Mouse (Mus musculus) inflammation-experienced regulatory T-cells (primary cell): ENCODE results near the gene Ccnq. TPM values are rescaled to one million over a fixed set of nuclear protein-coding genes. Genes with fewer than 3 reads are reported as not detected.

ENCODE experiments used
- polyA plus RNA-seq, 2 experiments: library from polyadenylated mRNA; unstranded; fragments of 100-300 nt; shearing (Covaris generic); gene quantifications; one replicate each; pipeline ENCODE4 v1.2.1; 2017

The Ccnq gene
- 10 to 100 TPM; 42.4 to 48.2 TPM for polyA plus RNA-seq

DNA sequence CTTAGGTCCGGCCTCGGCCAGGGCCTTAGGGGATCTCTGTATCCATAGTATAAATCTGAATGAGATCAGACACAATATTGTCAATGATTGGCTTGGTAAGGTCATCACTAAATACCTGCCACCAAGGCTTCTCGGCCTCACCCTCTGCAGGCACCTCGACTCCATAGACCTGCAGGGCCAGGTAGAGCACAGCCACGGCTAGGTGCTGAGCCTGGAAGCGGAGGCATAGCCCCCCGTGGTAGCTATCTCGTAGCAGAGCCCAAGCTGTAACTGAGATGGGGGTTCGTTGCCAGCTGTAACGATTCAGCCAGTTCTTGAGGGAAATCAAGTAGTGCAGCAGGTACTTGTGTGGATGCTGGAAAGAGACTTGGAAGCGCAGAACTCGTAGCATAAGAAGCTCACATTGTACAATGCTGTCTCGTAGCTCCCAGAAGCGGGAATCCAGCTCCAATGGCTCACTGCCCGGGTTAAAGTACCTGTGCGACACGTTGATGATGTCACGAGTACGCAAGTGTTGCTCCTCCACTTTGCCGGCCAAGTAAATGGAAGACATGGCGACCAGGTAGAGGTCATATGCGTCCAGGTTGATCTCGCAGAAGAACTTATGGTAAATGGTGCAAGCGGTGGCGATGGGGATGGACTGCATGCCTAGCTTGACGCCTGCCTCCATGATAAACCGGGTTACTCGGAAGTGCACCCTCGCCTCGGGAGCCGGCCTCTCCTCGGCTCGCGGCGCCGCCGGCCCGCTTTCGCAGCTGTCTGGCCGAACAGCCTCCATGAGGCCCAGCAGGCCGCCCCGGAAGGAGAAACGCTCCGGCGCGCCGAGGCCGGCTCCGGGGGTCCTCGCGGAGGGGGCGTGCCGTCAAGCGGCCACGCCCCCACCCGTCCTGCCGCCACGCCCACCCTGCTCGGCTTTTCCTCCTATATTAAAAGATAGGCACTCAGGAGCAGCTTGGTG is at the start of gene Ccnq:
Gene Ccnq, minus strand, starts transcription at position 845 of the 958 bp plus-strand sequence.

Other genes starting within 250 kb of the Ccnq start
- gene Sebox, start 248.3 kb downstream of the Ccnq start, polyA plus RNA-seq, result under 1 TPM in 1 of 2 experiments, not detected in 1; 0.28 TPM
- 10 to 100 TPM; 25.5 to 38.7 TPM for gene Tmem199, start 239.6 kb downstream of the Ccnq start, polyA plus RNA-seq
- gene Poldip2, start 239.5 kb downstream of the Ccnq start, polyA plus RNA-seq, result 10 to 100 TPM; 38.5 to 41.9 TPM
- 10 to 100 TPM; 14.9 to 16.2 TPM for gene Tnfaip1, start 215.4 kb downstream of the Ccnq start, polyA plus RNA-seq
- 100 to 1,000 TPM in 1 of 2 experiments, 10 to 100 TPM in 1; 74.9 to 107 TPM for gene Ift20, start 215.4 kb downstream of the Ccnq start, polyA plus RNA-seq
- 10 to 100 TPM in 1 of 2 experiments, 1 to 10 TPM in 1; 9.5 to 14.8 TPM for gene Tmem97, start 201.0 kb downstream of the Ccnq start, polyA plus RNA-seq
- 10 to 100 TPM; 10.0 to 11.1 TPM for gene Nlk, start 54.4 kb downstream of the Ccnq start, polyA plus RNA-seq
- 10 to 100 TPM; 15.1 to 21.4 TPM for gene Lyrm9, start 74.9 kb upstream of the Ccnq start, polyA plus RNA-seq
- 1 to 10 TPM in 1 of 2 experiments, under 1 TPM in 1; 0.17 to 1.6 TPM for gene Nos2, start 169.1 kb upstream of the Ccnq start, polyA plus RNA-seq
- 100 to 1,000 TPM; 234 to 260 TPM for gene Lgals9, start 233.2 kb upstream of the Ccnq start, polyA plus RNA-seq